Mouse (Mus musculus): ENCODE data around the gene Cldn14. TPM values are rescaled to one million over a fixed set of nuclear protein-coding genes. Genes with fewer than 3 reads are reported as not detected.

Cldn14 gene
- polyA plus RNA-seq, 1 experiment = not detected

GRCm38 (mm10) chr16:93883423-93884085 lies 125.1 kb downstream of the Cldn14 start, which contains the start of gene Chaf1b:
Chaf1b (plus strand) TSS chr16:93883901.
- Histone ChIP-seq H3K4me3 (ENCODE audit: insufficient read depth, low read length) (peak within 1 kb of the TSS; percentile 62), H3K27ac (ENCODE audit: insufficient read depth, low read length) (no peak within 1 kb of the TSS), H3K4me1 (ENCODE audit: control insufficient read depth, insufficient read depth, low read length) (no peaks in the 10 kb centered on the region; the same call in 1 of the 2 replicates)
- TF ChIP-seq POLR2A (IDR thresholded peaks at IDR 0.05; ENCODE audit: low read depth, low read length) (peak; percentile 19; the same call in 1 of the 2 replicates), CTCF (IDR thresholded peaks at IDR 0.05; ENCODE audit: borderline replicate concordance, insufficient read depth, low read length) (no peak)

- Histone ChIP-seq H3K27ac (ENCODE audit: insufficient read depth, low read length) (no peak overlapping the region), H3K4me3 (ENCODE audit: insufficient read depth, low read length) (no peak overlapping the region), H3K4me1 (ENCODE audit: control insufficient read depth, insufficient read depth, low read length) (no peaks in the 10 kb centered on the region)
- TF ChIP-seq CTCF (IDR thresholded peaks at IDR 0.05; ENCODE audit: borderline replicate concordance, insufficient read depth, low read length) = no peak
- no peak for TF ChIP-seq POLR2A (IDR thresholded peaks at IDR 0.05; ENCODE audit: low read depth, low read length)
Observed at GRCm38 (mm10) chr16:93877612-93878380, 130.8 kb downstream of the Cldn14 start.

DNA sequence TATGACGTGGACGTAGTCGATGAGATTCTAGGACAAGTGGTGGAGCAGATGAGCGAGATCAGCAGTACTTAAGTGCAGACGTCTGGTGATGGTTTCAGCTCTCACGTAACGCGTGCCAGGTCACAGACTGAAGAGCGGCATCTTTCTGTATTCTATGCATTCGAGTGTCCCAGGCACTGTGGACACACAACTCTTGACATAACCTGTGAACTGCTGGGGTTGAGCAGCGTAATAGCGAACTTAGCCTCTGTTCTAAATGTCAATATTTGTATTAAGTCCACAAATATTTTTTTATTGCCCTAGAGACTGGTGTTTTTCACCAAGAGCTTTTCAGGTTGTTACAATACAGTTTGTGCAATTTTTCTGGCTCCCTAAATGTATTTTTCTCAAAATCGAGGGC lies 133.8 kb downstream of the Cldn14 start:
- TF ChIP-seq POLR2A (IDR thresholded peaks at IDR 0.05; ENCODE audit: low read depth, low read length) (no peak), CTCF (IDR thresholded peaks at IDR 0.05; ENCODE audit: borderline replicate concordance, insufficient read depth, low read length) (no peak)
- H3K27ac ChIP-seq (ENCODE audit: insufficient read depth, low read length) = no peak overlapping the region
- no peaks in the 10 kb centered on the region for H3K4me1 ChIP-seq (ENCODE audit: control insufficient read depth, insufficient read depth, low read length)
- H3K4me3 ChIP-seq (ENCODE audit: insufficient read depth, low read length) = no peak overlapping the region

Other genes with a start within 250 kb of the Cldn14 start
- gene Morc3, start 176.7 kb downstream of the Cldn14 start, polyA plus RNA-seq (2011; ENCODE audit: insufficient read length, low read depth, missing spikeins) = 38.8 and 41.2 TPM in 2 replicates
- 15.0 and 19.3 TPM in 2 replicates for gene Chaf1b, start 124.9 kb downstream of the Cldn14 start, polyA plus RNA-seq (2011; ENCODE audit: insufficient read length, low read depth, missing spikeins)
- 6.9 and 14.6 TPM in 2 replicates for gene Sim2, start 76.1 kb upstream of the Cldn14 start, polyA plus RNA-seq (2011; ENCODE audit: insufficient read length, low read depth, missing spikeins)